Mouse (Mus musculus): ENCODE data around the gene Lims1. TPM values are rescaled to one million over a fixed set of nuclear protein-coding genes. Genes with fewer than 3 reads are reported as not detected.
"Not testable (repeated sequence)": the region's sequence is repeated elsewhere in the genome, so short reads cannot be mapped to it uniquely, and the experiment has no call there.

Gene Lims1
- total RNA-seq (2015) (239 and 260 TPM in 2 replicates), total RNA-seq (2017) (171 and 182 TPM in 2 replicates)

GRCm38 (mm10) chr10:58323028-58323991 is at the start of gene Lims1:
Lims1 (plus strand) TSS chr10:58323466.
- ATAC-seq (ENCODE audit: poor library complexity, severe bottlenecking) = peak; percentile 92

GRCm38 (mm10) chr10:58282238-58282637 is 41.0 kb upstream of the Lims1 start:
- no peak for ATAC-seq (ENCODE audit: poor library complexity, severe bottlenecking)

GRCm38 (mm10) chr10:58290742-58291141 is 32.5 kb upstream of the Lims1 start:
- ATAC-seq (ENCODE audit: poor library complexity, severe bottlenecking) = no peak

GRCm38 (mm10) chr10:58294246-58294645 is 29.0 kb upstream of the Lims1 start:
- ATAC-seq (ENCODE audit: poor library complexity, severe bottlenecking) = no peak

GRCm38 (mm10) chr10:58295605-58296004 is 27.7 kb upstream of the Lims1 start:
- no peak for ATAC-seq (ENCODE audit: poor library complexity, severe bottlenecking)

GRCm38 (mm10) chr10:58304996-58305395 is 18.3 kb upstream of the Lims1 start:
- ATAC-seq (ENCODE audit: poor library complexity, severe bottlenecking) = no peak

- ATAC-seq (ENCODE audit: poor library complexity, severe bottlenecking) = no peak
These were observed 16.4 kb upstream of the Lims1 start for GRCm38 (mm10) chr10:58306897-58307296.

GRCm38 (mm10) chr10:58310791-58311190 is 12.5 kb upstream of the Lims1 start:
- ATAC-seq (ENCODE audit: poor library complexity, severe bottlenecking) = no peak

GRCm38 (mm10) chr10:58312887-58313286 is 10.4 kb upstream of the Lims1 start:
- ATAC-seq (ENCODE audit: poor library complexity, severe bottlenecking) = no peak

GRCm38 (mm10) chr10:58320881-58321280 is 2.4 kb upstream of the Lims1 start:
- ATAC-seq (ENCODE audit: poor library complexity, severe bottlenecking) = no peak

- ATAC-seq (ENCODE audit: poor library complexity, severe bottlenecking) = no peak
These were observed 772 bp upstream of the Lims1 start for GRCm38 (mm10) chr10:58322361-58323027.

- no peak for ATAC-seq (ENCODE audit: poor library complexity, severe bottlenecking)
These were observed 3.0 kb downstream of the Lims1 start for GRCm38 (mm10) chr10:58326271-58326670.

GRCm38 (mm10) chr10:58327836-58328235 is 4.6 kb downstream of the Lims1 start:
- not testable (repeated sequence) for ATAC-seq (ENCODE audit: poor library complexity, severe bottlenecking)

GRCm38 (mm10) chr10:58328517-58329108 is 5.3 kb downstream of the Lims1 start:
- ATAC-seq (ENCODE audit: poor library complexity, severe bottlenecking) = no peak

- ATAC-seq (ENCODE audit: poor library complexity, severe bottlenecking) = no peak
These were observed 7.4 kb downstream of the Lims1 start for GRCm38 (mm10) chr10:58330635-58331034.

GRCm38 (mm10) chr10:58331741-58332140 is 8.5 kb downstream of the Lims1 start:
- ATAC-seq (ENCODE audit: poor library complexity, severe bottlenecking) = no peak

- ATAC-seq (ENCODE audit: poor library complexity, severe bottlenecking) = no peak
These were observed 10.1 kb downstream of the Lims1 start for GRCm38 (mm10) chr10:58333414-58333813.

GRCm38 (mm10) chr10:58336156-58336555 is 12.9 kb downstream of the Lims1 start:
- no peak for ATAC-seq (ENCODE audit: poor library complexity, severe bottlenecking)

- ATAC-seq (ENCODE audit: poor library complexity, severe bottlenecking) = not testable (repeated sequence)
These were observed 13.8 kb downstream of the Lims1 start for GRCm38 (mm10) chr10:58337091-58337490.

- ATAC-seq (ENCODE audit: poor library complexity, severe bottlenecking) = no peak
These were observed 15.3 kb downstream of the Lims1 start for GRCm38 (mm10) chr10:58338590-58338989.

GRCm38 (mm10) chr10:58341685-58342084 is 18.4 kb downstream of the Lims1 start:
- peak; percentile 80 for ATAC-seq (ENCODE audit: poor library complexity, severe bottlenecking)

Data from megakaryocyte, adult 5-6 weeks (primary cell).